Mouse (Mus musculus): ENCODE measurements around the gene Tomm40.

- TF ChIP-seq CTCF (IDR thresholded peaks at IDR 0.05; ENCODE audit: control insufficient read depth, insufficient read depth, insufficient read length) (no peak), CEBPB (IDR thresholded peaks at IDR 0.05; ENCODE audit: low read depth) (no peak), USF1 (IDR thresholded peaks at IDR 0.05; ENCODE audit: low read depth) (no peak), MAX (IDR thresholded peaks at IDR 0.05) (no peak), FOSL1 (IDR thresholded peaks at IDR 0.05; ENCODE audit: insufficient read depth, low read length, poor library complexity, severe bottlenecking) (no peak), MYOD1 (IDR thresholded peaks at IDR 0.05; ENCODE audit: control insufficient read depth, insufficient read length, low read depth) (no peak), MYOG (IDR thresholded peaks at IDR 0.05; ENCODE audit: control insufficient read depth, extremely low read depth, insufficient read length) (no peak)
These were observed 20.0 kb downstream of the Tomm40 start for GRCm38 (mm10) chr7:19695213-19695594.

Measured in C2C12 (cell line).